Mouse (Mus musculus) NIH3T3 (cell line): ENCODE results near the gene Olfr543.
A peak's percentile ranks its signal among the peaks of the same experiment; 100 is the strongest.

ENCODE experiments used
- DNase-seq: peaks from one replicate; pipeline ENCODE4 v3.0.0-alpha.2; 2012; ENCODE audit warnings: low read depth

Olfr543 gene

GRCm38 (mm10) chr7:102476601-102477000 is 4.9 kb downstream of the Olfr543 start:
- no peak for DNase-seq

- DNase-seq: no peak
Measured at GRCm38 (mm10) chr7:102472675-102473074, 8.8 kb downstream of the Olfr543 start.

- DNase-seq: no peak
Measured at GRCm38 (mm10) chr7:102467566-102467965, 13.9 kb downstream of the Olfr543 start.

GRCm38 (mm10) chr7:102458618-102459380 is 22.7 kb downstream of the Olfr543 start:
- DNase-seq: no peak

GRCm38 (mm10) chr7:102446438-102446837 is 35.0 kb downstream of the Olfr543 start:
- no peak for DNase-seq

- DNase-seq: peak; percentile 45
Measured at GRCm38 (mm10) chr7:102444301-102444700, 37.2 kb downstream of the Olfr543 start.

- no peak for DNase-seq
Measured at GRCm38 (mm10) chr7:102442432-102442831, 39.0 kb downstream of the Olfr543 start.

- DNase-seq: peak; percentile 97
Measured at GRCm38 (mm10) chr7:102441657-102442391, 39.7 kb downstream of the Olfr543 start, which contains the start of gene Rrm1. Gene Rrm1 (plus strand): TSS chr7:102441695.

GRCm38 (mm10) chr7:102440822-102441656 is 40.4 kb downstream of the Olfr543 start:
- peak; percentile 17 for DNase-seq

- no peak for DNase-seq
Measured at GRCm38 (mm10) chr7:102434344-102434743, 47.1 kb downstream of the Olfr543 start.
